Mouse (Mus musculus): ENCODE data around the gene Mfn1. TPM values are rescaled to one million over a fixed set of nuclear protein-coding genes. Genes with fewer than 3 reads are reported as not detected.

Mfn1 gene
- polyA plus RNA-seq (2014; fragmentation: Nextera tagmentation; extraction: Ambion mirVana) = 34.6 and 41.7 TPM in 2 replicates

GRCm38 (mm10) chr3:32529303-32529898 lies at the start of gene Mfn1:
Gene Mfn1 (plus strand): TSS chr3:32529465.
- Histone ChIP-seq H3K4me1 (replicated peaks; ENCODE audit: control insufficient read depth, insufficient read depth, low read length) (peaks cover 7% of the 10 kb centered on the region), H3K27me3 (ENCODE audit: control insufficient read depth, insufficient read depth, low read length) (no peaks in the 10 kb centered on the region), H3K36me3 (replicated peaks; ENCODE audit: control insufficient read depth, insufficient read depth) (peaks cover 27% of the 10 kb centered on the region), H3K4me3 (replicated peaks; ENCODE audit: low read length) (peak within 1 kb of the TSS; percentile 75), H3K9me3 (ENCODE audit: control insufficient read depth, low read length) (0 out of 2 replicates have a peak, but pooled peaks cover 5% of the 10 kb centered on the region), H3K4me2 (replicated peaks) (peak within 1 kb of the TSS; percentile 64), H3K9ac (peak within 1 kb of the TSS; percentile 70), H3K27ac (peak within 1 kb of the TSS; percentile 72)
- under 1% methylated on average over 45 of the region's 47 CpGs for WGBS
- peak; percentile 94 for DNase-seq (ENCODE audit: low spot score)
- ATAC-seq (ENCODE audit: low FRiP score) = peak; percentile 100

DNA sequence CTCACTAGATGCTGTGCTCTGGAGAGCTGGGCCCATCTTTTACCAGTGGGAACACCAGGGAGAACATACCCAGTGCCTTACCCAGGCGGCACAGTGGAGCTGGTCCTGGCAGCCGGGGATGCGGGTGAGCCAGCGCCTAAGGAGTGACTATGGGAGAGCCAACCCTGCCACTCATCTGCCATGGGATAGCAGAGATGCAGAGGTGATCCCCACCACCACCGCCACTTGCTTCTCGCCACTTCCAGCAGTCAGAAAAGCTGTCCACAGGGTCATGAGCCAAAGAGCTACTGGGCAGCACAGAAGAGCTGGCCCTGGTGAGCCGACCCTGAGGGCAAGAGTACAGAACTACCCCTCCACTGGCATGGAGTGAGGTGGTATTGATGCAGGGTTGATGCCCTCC lies 49.3 kb upstream of the Mfn1 start:
- H3K4me1 ChIP-seq (replicated peaks; ENCODE audit: control insufficient read depth, insufficient read depth, low read length) = no peaks in the 10 kb centered on the region
- DNase-seq (ENCODE audit: low spot score) (no peak), ATAC-seq (ENCODE audit: low FRiP score) (no peak)
- no peaks in the 10 kb centered on the region for H3K27me3 ChIP-seq (ENCODE audit: control insufficient read depth, insufficient read depth, low read length)
- H3K36me3 ChIP-seq (replicated peaks; ENCODE audit: control insufficient read depth, insufficient read depth) = no peaks in the 10 kb centered on the region
- H3K27ac ChIP-seq = no peak overlapping the region
- H3K9ac ChIP-seq = no peak overlapping the region
- H3K4me3 ChIP-seq (replicated peaks; ENCODE audit: low read length) = no peak overlapping the region
- no peaks in the 10 kb centered on the region for H3K9me3 ChIP-seq (ENCODE audit: control insufficient read depth, low read length)
- 93% methylated on average over 7 of the region's 7 CpGs for WGBS
- H3K4me2 ChIP-seq (replicated peaks) = no peak overlapping the region

GRCm38 (mm10) chr3:32483035-32483434 lies 46.2 kb upstream of the Mfn1 start:
- DNase-seq (ENCODE audit: low spot score) = no peak
- no peaks in the 10 kb centered on the region for H3K9me3 ChIP-seq (ENCODE audit: control insufficient read depth, low read length)

DNA sequence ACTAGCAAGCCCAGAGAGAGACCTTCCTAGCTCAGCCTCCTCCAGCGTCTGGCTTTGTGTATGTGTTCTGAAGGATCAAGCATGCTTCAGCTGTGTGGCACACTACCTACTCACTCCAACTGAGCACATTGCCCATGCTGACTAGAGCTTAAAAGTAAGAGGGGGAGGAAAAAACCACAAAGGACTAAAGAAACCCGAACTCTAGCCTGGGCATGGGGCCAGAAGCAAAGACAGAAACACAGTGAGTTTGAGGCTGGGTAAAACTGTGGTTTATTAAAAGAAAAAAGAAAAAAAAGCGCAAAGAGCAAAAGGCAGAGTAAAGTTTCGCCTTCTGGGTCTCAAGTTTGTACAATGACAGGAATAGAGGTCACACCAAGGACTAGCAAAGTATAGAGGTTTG lies 42.7 kb upstream of the Mfn1 start:
- ATAC-seq (ENCODE audit: low FRiP score) = no peak
- 78% methylated on average over 4 of the region's 4 CpGs for WGBS

More at GRCm38 (mm10) chr3:32483035-32483434, 46.2 kb upstream of the Mfn1 start:
- no peak overlapping the region for H3K4me2 ChIP-seq (replicated peaks)
- H3K36me3 ChIP-seq (replicated peaks; ENCODE audit: control insufficient read depth, insufficient read depth) = no peaks in the 10 kb centered on the region
- no peak for ATAC-seq (ENCODE audit: low FRiP score)
- no peak overlapping the region for H3K27ac ChIP-seq
- no peak overlapping the region for H3K4me3 ChIP-seq (replicated peaks; ENCODE audit: low read length)
- no peak overlapping the region for H3K9ac ChIP-seq
- no peaks in the 10 kb centered on the region for H3K4me1 ChIP-seq (replicated peaks; ENCODE audit: control insufficient read depth, insufficient read depth, low read length)
- WGBS = 89% methylated on average over 3 of the region's 3 CpGs
- no peaks in the 10 kb centered on the region for H3K27me3 ChIP-seq (ENCODE audit: control insufficient read depth, insufficient read depth, low read length)

DNA sequence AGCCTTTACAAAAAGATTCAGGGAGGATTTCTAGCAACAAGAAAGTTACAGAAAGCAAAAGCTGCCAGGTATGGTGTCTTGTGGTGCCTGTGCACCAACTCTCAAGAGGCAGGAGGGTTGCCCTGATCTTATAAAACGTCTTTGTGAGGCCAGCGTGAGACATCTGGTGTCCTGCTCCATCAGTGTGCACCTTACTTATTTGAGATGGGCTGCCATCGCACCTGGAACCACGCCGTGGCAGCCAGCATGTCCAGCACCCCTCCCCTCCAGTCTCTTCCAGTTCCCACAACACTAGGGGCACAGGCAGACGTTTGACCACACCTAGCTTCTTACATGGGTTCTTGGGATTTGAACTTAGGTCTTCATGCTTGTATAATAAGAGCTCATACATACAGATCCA lies 41.1 kb upstream of the Mfn1 start:
- Histone ChIP-seq H3K4me3 (replicated peaks; ENCODE audit: low read length) (no peak overlapping the region), H3K9me3 (ENCODE audit: control insufficient read depth, low read length) (no peaks in the 10 kb centered on the region), H3K27ac (no peak overlapping the region), H3K36me3 (replicated peaks; ENCODE audit: control insufficient read depth, insufficient read depth) (no peaks in the 10 kb centered on the region), H3K9ac (no peak overlapping the region), H3K4me1 (replicated peaks; ENCODE audit: control insufficient read depth, insufficient read depth, low read length) (no peaks in the 10 kb centered on the region), H3K27me3 (ENCODE audit: control insufficient read depth, insufficient read depth, low read length) (no peaks in the 10 kb centered on the region), H3K4me2 (replicated peaks) (no peak overlapping the region)
- 90% methylated on average over 6 of the region's 6 CpGs for WGBS
- DNase-seq (ENCODE audit: low spot score) = no peak
- ATAC-seq (ENCODE audit: low FRiP score) = no peak

More for the DNA sequence above, 42.7 kb upstream of the Mfn1 start:
- no peaks in the 10 kb centered on the region for H3K4me1 ChIP-seq (replicated peaks; ENCODE audit: control insufficient read depth, insufficient read depth, low read length)
- H3K9ac ChIP-seq = no peak overlapping the region
- H3K36me3 ChIP-seq (replicated peaks; ENCODE audit: control insufficient read depth, insufficient read depth) = no peaks in the 10 kb centered on the region
- H3K4me2 ChIP-seq (replicated peaks) = no peak overlapping the region
- no peak overlapping the region for H3K27ac ChIP-seq
- no peak overlapping the region for H3K4me3 ChIP-seq (replicated peaks; ENCODE audit: low read length)
- H3K9me3 ChIP-seq (ENCODE audit: control insufficient read depth, low read length) = no peaks in the 10 kb centered on the region
- no peaks in the 10 kb centered on the region for H3K27me3 ChIP-seq (ENCODE audit: control insufficient read depth, insufficient read depth, low read length)
- no peak for DNase-seq (ENCODE audit: low spot score)

- DNase-seq (ENCODE audit: low spot score) (no peak), ATAC-seq (ENCODE audit: low FRiP score) (no peak)
- Histone ChIP-seq H3K36me3 (replicated peaks; ENCODE audit: control insufficient read depth, insufficient read depth) (no peaks in the 10 kb centered on the region), H3K4me1 (replicated peaks; ENCODE audit: control insufficient read depth, insufficient read depth, low read length) (no peaks in the 10 kb centered on the region), H3K9me3 (ENCODE audit: control insufficient read depth, low read length) (no peaks in the 10 kb centered on the region), H3K27ac (no peak overlapping the region), H3K4me2 (replicated peaks) (no peak overlapping the region), H3K4me3 (replicated peaks; ENCODE audit: low read length) (no peak overlapping the region), H3K9ac (no peak overlapping the region), H3K27me3 (ENCODE audit: control insufficient read depth, insufficient read depth, low read length) (no peaks in the 10 kb centered on the region)
- WGBS = 83% methylated on average over 15 of the region's 15 CpGs
These were observed 39.0 kb upstream of the Mfn1 start for GRCm38 (mm10) chr3:32490076-32490927.

DNA sequence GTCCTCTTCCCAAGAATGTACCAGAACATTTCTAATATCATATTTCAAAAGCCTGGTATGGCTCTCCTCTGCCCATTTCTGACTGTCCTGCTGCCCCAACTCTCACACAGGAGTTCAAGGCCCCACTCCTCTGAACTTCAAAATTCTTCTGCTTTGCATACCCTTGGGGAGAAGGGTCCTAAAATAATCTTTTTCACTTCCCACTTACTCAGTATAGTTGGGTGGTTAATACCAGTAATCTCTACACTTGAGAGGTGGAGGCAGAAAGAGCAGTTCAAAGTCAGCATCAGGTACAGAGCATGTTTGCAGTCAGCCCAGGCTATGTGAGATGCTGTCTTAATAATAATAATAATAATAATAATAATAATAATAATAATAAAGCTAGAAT lies 38.3 kb upstream of the Mfn1 start:
- Histone ChIP-seq H3K9me3 (ENCODE audit: control insufficient read depth, low read length) (no peaks in the 10 kb centered on the region), H3K4me1 (replicated peaks; ENCODE audit: control insufficient read depth, insufficient read depth, low read length) (no peaks in the 10 kb centered on the region), H3K36me3 (replicated peaks; ENCODE audit: control insufficient read depth, insufficient read depth) (no peaks in the 10 kb centered on the region), H3K4me2 (replicated peaks) (no peak overlapping the region), H3K27me3 (ENCODE audit: control insufficient read depth, insufficient read depth, low read length) (no peaks in the 10 kb centered on the region), H3K9ac (no peak overlapping the region), H3K4me3 (replicated peaks; ENCODE audit: low read length) (no peak overlapping the region), H3K27ac (no peak overlapping the region)
- ATAC-seq (ENCODE audit: low FRiP score) (no peak), DNase-seq (ENCODE audit: low spot score) (no peak)

- Histone ChIP-seq H3K27ac (no peak within 1 kb of the TSS), H3K4me3 (replicated peaks; ENCODE audit: low read length) (no peak within 1 kb of the TSS), H3K9me3 (ENCODE audit: control insufficient read depth, low read length) (no peaks in the 10 kb centered on the region), H3K9ac (no peak within 1 kb of the TSS), H3K4me2 (replicated peaks) (no peak within 1 kb of the TSS), H3K4me1 (replicated peaks; ENCODE audit: control insufficient read depth, insufficient read depth, low read length) (no peaks in the 10 kb centered on the region), H3K36me3 (replicated peaks; ENCODE audit: control insufficient read depth, insufficient read depth) (no peaks in the 10 kb centered on the region), H3K27me3 (ENCODE audit: control insufficient read depth, insufficient read depth, low read length) (no peaks in the 10 kb centered on the region)
- WGBS = 88% methylated on average over 11 of the region's 11 CpGs
- ATAC-seq (ENCODE audit: low FRiP score) = no peak
- DNase-seq (ENCODE audit: low spot score) = no peak
These were observed 36.9 kb upstream of the Mfn1 start, which contains the start of gene Kcnmb3 for GRCm38 (mm10) chr3:32492097-32493090. Gene Kcnmb3 (minus strand): TSS chr3:32492231.

Measured in hindbrain, embryonic 14.5 days (tissue).